Mouse (Mus musculus): ENCODE results near the gene Myrip. TPM values are rescaled to one million over a fixed set of nuclear protein-coding genes. Genes with fewer than 3 reads are reported as not detected.
"Not testable (repeated sequence)": the region's sequence is repeated elsewhere in the genome, so short reads cannot be mapped to it uniquely, and the experiment has no call there.

Gene Myrip
- 0.63 and 0.84 TPM in 2 replicates for polyA plus RNA-seq (2015; fragmentation: Nextera tagmentation; extraction: Ambion mirVana)

GRCm38 (mm10) chr9:120301213-120301612, at the start of gene Myrip:
Gene Myrip (plus strand): TSS chr9:120301513.
- not testable (repeated sequence) for H3K4me3 ChIP-seq (replicated peaks); H3K9ac ChIP-seq; H3K36me3 ChIP-seq; H3K9me3 ChIP-seq (replicated peaks); H3K27ac ChIP-seq (replicated peaks); ATAC-seq (ENCODE audit: insufficient number of reproducible peaks, low FRiP score, low TSS enrichment, low read depth); H3K4me2 ChIP-seq (replicated peaks)
- 70% methylated on average over 1 of the region's 1 CpGs for WGBS
- peaks cover 57% of the 10 kb centered on the region for H3K27me3 ChIP-seq
- H3K4me1 ChIP-seq: peaks cover 19% of the 10 kb centered on the region

- 60% methylated on average over 8 of the region's 8 CpGs for WGBS
- Histone ChIP-seq H3K36me3 (no peaks in the 10 kb centered on the region), H3K4me3 (replicated peaks) (no peak overlapping the region), H3K4me1 (no peaks in the 10 kb centered on the region), H3K9me3 (replicated peaks) (no peaks in the 10 kb centered on the region), H3K9ac (no peak overlapping the region), H3K4me2 (replicated peaks) (no peak overlapping the region), H3K27ac (replicated peaks) (no peak overlapping the region), H3K27me3 (no peaks in the 10 kb centered on the region)
- no peak for ATAC-seq (ENCODE audit: insufficient number of reproducible peaks, low FRiP score, low TSS enrichment, low read depth)
Observed at GRCm38 (mm10) chr9:120259805-120260204, 41.5 kb upstream of the Myrip start.

DNA sequence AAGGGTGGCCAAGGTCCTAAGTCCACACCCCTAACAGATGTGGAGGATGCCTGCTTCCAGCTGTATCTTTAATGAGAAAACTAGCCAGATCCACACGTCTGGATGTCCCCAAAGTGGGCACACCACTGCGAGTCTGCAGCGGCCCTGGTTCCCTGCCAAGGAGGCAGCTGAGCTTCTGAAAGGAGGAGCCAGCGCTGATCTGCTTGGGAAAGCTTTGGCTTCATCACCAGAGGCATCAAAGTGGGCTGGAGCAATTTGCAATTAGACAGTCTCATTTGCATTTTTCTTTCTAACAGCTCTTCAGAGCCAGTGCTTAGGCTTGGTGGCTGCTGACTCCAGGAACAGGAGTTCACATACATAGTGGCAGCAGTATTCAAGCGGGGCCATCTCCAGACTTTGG, 37.3 kb upstream of the Myrip start:
- H3K4me1 ChIP-seq: no peaks in the 10 kb centered on the region
- H3K36me3 ChIP-seq: no peaks in the 10 kb centered on the region
- no peaks in the 10 kb centered on the region for H3K27me3 ChIP-seq
- no peak overlapping the region for H3K4me3 ChIP-seq (replicated peaks)
- no peak overlapping the region for H3K9ac ChIP-seq
- no peak for ATAC-seq (ENCODE audit: insufficient number of reproducible peaks, low FRiP score, low TSS enrichment, low read depth)
- no peak overlapping the region for H3K4me2 ChIP-seq (replicated peaks)
- 54% methylated on average over 5 of the region's 5 CpGs for WGBS
- no peaks in the 10 kb centered on the region for H3K9me3 ChIP-seq (replicated peaks)
- no peak overlapping the region for H3K27ac ChIP-seq (replicated peaks)

DNA sequence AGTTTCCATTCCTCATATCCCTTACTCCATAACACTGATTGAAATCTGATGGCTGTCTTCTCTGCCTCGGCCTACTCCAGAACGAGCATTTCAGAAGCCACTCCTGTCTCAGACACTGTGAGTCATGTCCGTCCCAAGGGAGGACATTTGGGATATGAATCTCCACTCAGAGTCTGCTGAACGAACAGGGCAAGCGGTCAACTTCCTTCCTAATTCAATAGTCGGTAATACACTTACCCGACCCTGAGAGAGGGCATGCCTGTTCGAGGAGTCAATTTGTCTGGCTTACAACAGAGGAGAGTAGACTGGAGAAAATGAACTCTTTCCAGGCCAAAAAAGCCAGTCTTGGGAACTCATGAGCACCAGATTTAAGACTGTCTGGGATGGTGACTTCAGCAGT, 28.2 kb upstream of the Myrip start:
- Histone ChIP-seq H3K9ac (no peak overlapping the region), H3K36me3 (no peaks in the 10 kb centered on the region), H3K27me3 (no peaks in the 10 kb centered on the region), H3K9me3 (replicated peaks) (no peaks in the 10 kb centered on the region), H3K27ac (replicated peaks) (no peak overlapping the region), H3K4me1 (no peaks in the 10 kb centered on the region), H3K4me3 (replicated peaks) (no peak overlapping the region), H3K4me2 (replicated peaks) (no peak overlapping the region)
- 51% methylated on average over 8 of the region's 8 CpGs for WGBS
- ATAC-seq (ENCODE audit: insufficient number of reproducible peaks, low FRiP score, low TSS enrichment, low read depth): no peak

DNA sequence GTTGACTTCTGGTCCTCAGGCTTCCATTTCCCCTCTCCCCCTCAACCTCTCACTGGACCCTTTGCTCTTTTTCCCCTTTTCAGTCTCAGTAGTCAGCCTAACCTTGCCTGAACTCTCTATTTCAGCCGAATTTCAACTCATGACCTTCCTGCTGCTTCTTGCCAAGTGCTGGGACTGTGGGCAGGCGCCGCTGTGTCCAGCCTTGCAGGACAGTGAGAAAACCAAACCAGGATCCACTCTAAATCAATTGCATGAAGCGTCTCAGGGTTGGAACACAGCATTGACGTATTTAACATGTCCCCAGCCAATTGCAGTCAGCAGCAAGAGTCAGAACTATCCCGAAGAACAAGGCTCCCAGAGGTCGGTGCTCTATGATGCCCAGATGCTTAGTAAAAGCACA, 26.1 kb upstream of the Myrip start:
- H3K4me1 ChIP-seq: no peaks in the 10 kb centered on the region
- ATAC-seq (ENCODE audit: insufficient number of reproducible peaks, low FRiP score, low TSS enrichment, low read depth): no peak
- H3K36me3 ChIP-seq: no peaks in the 10 kb centered on the region
- no peak overlapping the region for H3K9ac ChIP-seq
- H3K27ac ChIP-seq (replicated peaks): no peak overlapping the region
- no peaks in the 10 kb centered on the region for H3K9me3 ChIP-seq (replicated peaks)
- no peaks in the 10 kb centered on the region for H3K27me3 ChIP-seq
- no peak overlapping the region for H3K4me2 ChIP-seq (replicated peaks)
- H3K4me3 ChIP-seq (replicated peaks): no peak overlapping the region
- WGBS: 75% methylated on average over 7 of the region's 7 CpGs

DNA sequence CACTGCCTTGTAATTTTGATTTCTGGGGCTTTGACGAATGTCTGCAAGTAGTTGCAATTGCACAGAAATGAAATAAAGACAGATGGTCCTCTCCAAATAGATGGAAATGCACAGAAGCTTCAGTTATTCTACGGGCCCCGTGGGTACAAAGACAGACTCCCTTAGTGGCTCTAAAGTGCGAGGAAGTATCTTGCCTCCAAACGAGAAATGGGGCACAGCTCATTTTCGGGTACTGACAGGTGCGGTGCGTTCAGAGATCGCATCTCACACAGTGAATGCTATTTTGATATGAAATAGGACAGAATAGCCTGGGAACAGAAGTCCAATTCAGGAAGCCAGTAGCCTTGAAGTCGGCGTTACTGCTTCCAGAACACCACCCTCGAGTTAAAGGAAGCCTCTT, 20.2 kb upstream of the Myrip start:
- 84% methylated on average over 12 of the region's 12 CpGs for WGBS
- no peak overlapping the region for H3K27ac ChIP-seq (replicated peaks)
- H3K4me1 ChIP-seq: no peaks in the 10 kb centered on the region
- H3K9ac ChIP-seq: no peak overlapping the region
- H3K9me3 ChIP-seq (replicated peaks): no peaks in the 10 kb centered on the region
- no peak overlapping the region for H3K4me3 ChIP-seq (replicated peaks)
- H3K27me3 ChIP-seq: no peaks in the 10 kb centered on the region
- H3K36me3 ChIP-seq: no peaks in the 10 kb centered on the region
- no peak for ATAC-seq (ENCODE audit: insufficient number of reproducible peaks, low FRiP score, low TSS enrichment, low read depth)
- H3K4me2 ChIP-seq (replicated peaks): no peak overlapping the region

DNA sequence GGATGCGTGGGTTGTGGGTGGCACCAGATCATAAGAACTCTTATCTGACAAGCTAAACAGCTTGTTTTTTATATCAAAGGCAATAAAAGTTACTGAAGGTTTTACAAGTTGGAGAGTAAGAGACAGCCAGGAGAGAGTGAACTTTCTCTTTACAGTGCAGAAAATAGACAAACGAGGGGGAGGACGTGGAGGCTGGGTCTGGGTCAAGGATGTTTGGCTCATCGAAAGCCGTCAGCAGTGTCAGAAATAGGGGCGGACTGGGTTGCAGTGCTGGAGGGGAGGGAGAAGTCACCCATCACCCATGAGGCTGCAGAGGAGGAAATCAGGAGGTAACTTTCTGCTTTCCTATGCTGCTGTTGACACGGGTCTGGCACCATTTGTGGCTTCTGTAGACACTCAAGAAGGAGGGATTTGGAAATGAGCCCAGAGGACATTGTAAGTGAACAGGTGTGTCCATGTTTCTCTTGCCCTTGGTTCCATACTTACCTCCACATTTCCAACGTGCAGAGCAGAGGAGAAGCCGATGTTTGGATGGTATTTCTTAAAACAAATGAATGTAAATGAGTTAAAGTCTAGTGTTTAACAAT, 18.8 kb upstream of the Myrip start:
- WGBS: 75% methylated on average over 9 of the region's 9 CpGs
- Histone ChIP-seq H3K4me2 (replicated peaks) (no peak overlapping the region), H3K9ac (no peak overlapping the region), H3K9me3 (replicated peaks) (no peaks in the 10 kb centered on the region), H3K4me1 (no peaks in the 10 kb centered on the region), H3K36me3 (no peaks in the 10 kb centered on the region), H3K27ac (replicated peaks) (no peak overlapping the region), H3K27me3 (no peaks in the 10 kb centered on the region), H3K4me3 (replicated peaks) (no peak overlapping the region)
- no peak for ATAC-seq (ENCODE audit: insufficient number of reproducible peaks, low FRiP score, low TSS enrichment, low read depth)

- 89% methylated on average over 12 of the region's 12 CpGs for whole genome bisulfite sequencing
- Histone ChIP-seq H3K9me3 (replicated peaks) (no peaks in the 10 kb centered on the region), H3K4me1 (no peaks in the 10 kb centered on the region), H3K36me3 (no peaks in the 10 kb centered on the region), H3K4me3 (replicated peaks) (no peak overlapping the region), H3K4me2 (replicated peaks) (no peak overlapping the region), H3K9ac (no peak overlapping the region), H3K27ac (replicated peaks) (no peak overlapping the region), H3K27me3 (no peaks in the 10 kb centered on the region)
- ATAC-seq (ENCODE audit: insufficient number of reproducible peaks, low FRiP score, low TSS enrichment, low read depth): no peak
Observed at GRCm38 (mm10) chr9:120283556-120283955, 17.8 kb upstream of the Myrip start.

DNA sequence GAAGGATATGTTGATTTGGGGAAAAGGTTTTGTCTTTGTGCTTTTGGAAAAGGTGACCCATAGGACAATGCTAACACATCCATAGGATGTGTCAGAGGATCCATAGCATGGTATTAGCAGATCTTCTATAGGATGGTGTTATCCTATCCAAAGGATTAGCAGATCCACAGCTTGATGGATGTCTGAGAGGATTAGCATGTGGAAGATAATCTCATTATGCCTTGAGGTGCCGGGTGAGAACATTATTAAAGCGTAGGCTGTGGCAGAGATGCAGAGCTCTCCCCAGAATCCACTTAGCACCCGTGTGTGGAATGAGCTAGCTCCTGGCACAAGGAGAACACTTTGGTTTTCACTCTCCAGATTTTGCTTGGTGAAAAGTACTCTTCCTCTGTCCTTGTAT, 13.3 kb upstream of the Myrip start:
- 31% methylated on average over 3 of the region's 3 CpGs for WGBS
- Histone ChIP-seq H3K9me3 (replicated peaks) (no peaks in the 10 kb centered on the region), H3K4me3 (replicated peaks) (no peak overlapping the region), H3K4me1 (no peaks in the 10 kb centered on the region), H3K4me2 (replicated peaks) (no peak overlapping the region), H3K27ac (replicated peaks) (no peak overlapping the region), H3K36me3 (no peaks in the 10 kb centered on the region), H3K27me3 (no peaks in the 10 kb centered on the region), H3K9ac (no peak overlapping the region)
- ATAC-seq (ENCODE audit: insufficient number of reproducible peaks, low FRiP score, low TSS enrichment, low read depth): no peak

GRCm38 (mm10) chr9:120290375-120290774, 10.9 kb upstream of the Myrip start:
- H3K36me3 ChIP-seq: no peaks in the 10 kb centered on the region
- H3K9ac ChIP-seq: no peak overlapping the region
- H3K9me3 ChIP-seq (replicated peaks): no peaks in the 10 kb centered on the region
- 90% methylated on average over 2 of the region's 2 CpGs for WGBS
- H3K4me3 ChIP-seq (replicated peaks): no peak overlapping the region
- no peaks in the 10 kb centered on the region for H3K27me3 ChIP-seq
- H3K4me2 ChIP-seq (replicated peaks): no peak overlapping the region
- H3K4me1 ChIP-seq: no peaks in the 10 kb centered on the region
- ATAC-seq (ENCODE audit: insufficient number of reproducible peaks, low FRiP score, low TSS enrichment, low read depth): no peak
- no peak overlapping the region for H3K27ac ChIP-seq (replicated peaks)

GRCm38 (mm10) chr9:120292488-120292887, 8.8 kb upstream of the Myrip start:
- no peaks in the 10 kb centered on the region for H3K4me1 ChIP-seq
- no peak overlapping the region for H3K9ac ChIP-seq
- WGBS: 39% methylated on average over 5 of the region's 5 CpGs
- H3K4me3 ChIP-seq (replicated peaks): no peak overlapping the region
- H3K27me3 ChIP-seq: no peaks in the 10 kb centered on the region
- no peak overlapping the region for H3K27ac ChIP-seq (replicated peaks)
- no peak for ATAC-seq (ENCODE audit: insufficient number of reproducible peaks, low FRiP score, low TSS enrichment, low read depth)
- H3K9me3 ChIP-seq (replicated peaks): no peaks in the 10 kb centered on the region
- H3K4me2 ChIP-seq (replicated peaks): no peak overlapping the region
- no peaks in the 10 kb centered on the region for H3K36me3 ChIP-seq

- Histone ChIP-seq H3K4me2 (replicated peaks) (no peak overlapping the region), H3K27me3 (peaks cover 6% of the 10 kb centered on the region; the same call in 1 of the 2 replicates), H3K9ac (no peak overlapping the region), H3K27ac (replicated peaks) (no peak overlapping the region), H3K36me3 (no peaks in the 10 kb centered on the region), H3K4me1 (no peaks in the 10 kb centered on the region), H3K4me3 (replicated peaks) (no peak overlapping the region), H3K9me3 (replicated peaks) (no peaks in the 10 kb centered on the region)
- WGBS: 81% methylated on average over 5 of the region's 5 CpGs
- ATAC-seq (ENCODE audit: insufficient number of reproducible peaks, low FRiP score, low TSS enrichment, low read depth): no peak
Observed at GRCm38 (mm10) chr9:120295527-120295926, 5.8 kb upstream of the Myrip start.

All from embryonic facial prominence, embryonic 15.5 days (tissue).